Mouse (Mus musculus) ES-Bruce4 (cell line): ENCODE data around the gene Mapkap1. TPM values are rescaled to one million over a fixed set of nuclear protein-coding genes. Genes with fewer than 3 reads are reported as not detected.

Experiments used
- H3K27ac ChIP-seq: 2 replicates; pipeline ENCODE4 v1.5.1; 2012; ENCODE audit warnings: low read length, inconsistent platforms; ENCODE audit not compliant: insufficient read depth
- H3K27me3 ChIP-seq: 2 replicates; pipeline ENCODE4 v1.6.1; 2012; ENCODE audit warnings: mild to moderate bottlenecking, low read length, inconsistent platforms; ENCODE audit not compliant: control insufficient read depth, poor library complexity, insufficient read depth, severe bottlenecking
- H3K36me3 ChIP-seq: 2 replicates; pipeline ENCODE4 v1.6.1; 2012; ENCODE audit warnings: inconsistent platforms, mild to moderate bottlenecking, low read length, moderate library complexity; ENCODE audit not compliant: control insufficient read depth, poor library complexity, insufficient read depth, severe bottlenecking
- H3K4me1 ChIP-seq: one replicate; pipeline ENCODE4 v1.8.1; 2011; ENCODE audit warnings: low read length; ENCODE audit not compliant: control insufficient read depth, insufficient read depth
- H3K4me3 ChIP-seq: 2 replicates; pipeline ENCODE4 v1.5.1; 2011; ENCODE audit warnings: low read depth, mild to moderate bottlenecking, low read length
- H3K9ac ChIP-seq: 2 replicates; pipeline ENCODE4 v1.6.1; 2012; ENCODE audit warnings: low read depth, mild to moderate bottlenecking, inconsistent platforms; ENCODE audit not compliant: poor library complexity, severe bottlenecking
- H3K9me3 ChIP-seq: replicated peaks from 2 replicates; pipeline ENCODE4 v1.6.1; 2012; ENCODE audit warnings: mild to moderate bottlenecking, low read length, inconsistent platforms; ENCODE audit not compliant: control insufficient read depth, poor library complexity, insufficient read depth, severe bottlenecking
- CTCF ChIP-seq: IDR thresholded peaks from one replicate; pipeline ENCODE4 v1.8.1; 2011; ENCODE audit warnings: low read depth, low read length
- EP300 ChIP-seq: IDR thresholded peaks from 2 replicates; pipeline ENCODE4 v1.6.1; 2011; ENCODE audit warnings: low read depth, low read length; ENCODE audit not compliant: insufficient read depth
- POLR2A ChIP-seq: IDR thresholded peaks from one replicate; pipeline ENCODE4 v1.8.1; 2011; ENCODE audit warnings: low read length; ENCODE audit not compliant: insufficient read depth
- polyA plus RNA-seq: library from polyadenylated mRNA; stranded (reverse); fragments of >200 nt; gene quantifications from 2 replicates; pipeline ENCODE4 v1.2.4, GENCODE M21; 2011; ENCODE audit warnings: low read depth; ENCODE audit not compliant: missing spikeins, insufficient read depth, insufficient read length

Mapkap1 gene
- polyA plus RNA-seq, 1 experiment, result 48.1 TPM

DNA sequence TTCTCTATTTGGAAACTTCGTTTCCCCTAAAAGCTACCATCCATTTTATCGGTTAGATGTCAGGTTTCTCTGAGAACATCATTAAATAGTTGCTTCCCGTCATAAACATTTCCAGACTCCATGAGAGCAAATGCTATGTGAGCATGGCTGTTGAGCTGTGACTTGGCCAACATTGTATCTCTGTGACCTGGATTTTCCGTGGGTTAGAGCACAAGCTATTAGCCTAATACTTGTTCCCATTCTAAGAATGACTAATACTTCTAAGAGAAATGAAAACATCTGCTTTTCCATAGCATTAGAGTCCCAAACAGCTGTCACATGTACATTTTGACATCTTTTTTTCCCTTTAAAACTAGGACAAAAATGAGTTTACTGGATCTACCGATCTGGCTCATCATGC is 142.4 kb downstream of the Mapkap1 start:
- H3K27ac ChIP-seq, result no peak overlapping the region
- H3K9me3 ChIP-seq, result no peaks in the 10 kb centered on the region
- TF ChIP-seq POLR2A (no peak), EP300 (no peak), CTCF (no peak)
- H3K27me3 ChIP-seq, result no peaks in the 10 kb centered on the region
- no peaks in the 10 kb centered on the region for H3K4me1 ChIP-seq
- no peak overlapping the region for H3K4me3 ChIP-seq
- H3K9ac ChIP-seq, result no peak overlapping the region
- no peaks in the 10 kb centered on the region; the same call in 1 of the 2 replicates for H3K36me3 ChIP-seq

DNA sequence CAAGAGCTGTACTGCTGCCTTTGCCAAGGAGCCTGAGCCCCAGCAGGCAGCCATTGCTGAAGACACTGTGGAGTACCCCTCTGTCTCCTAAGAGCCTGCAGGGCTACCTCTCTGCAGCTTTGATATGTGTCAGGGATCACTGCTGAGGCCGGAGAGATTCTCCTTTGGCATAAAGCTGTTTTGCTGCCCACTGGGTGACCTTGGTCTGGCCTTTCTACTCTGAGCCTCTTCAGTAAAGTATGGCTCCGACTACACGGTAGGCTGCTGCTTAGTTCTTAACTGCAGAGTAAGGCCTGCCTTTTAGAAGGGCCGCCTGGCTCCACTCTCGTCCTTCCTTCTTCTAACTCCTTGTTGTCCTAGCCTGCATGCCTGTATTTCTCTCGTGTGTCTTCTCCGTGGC is 142.9 kb downstream of the Mapkap1 start:
- H3K4me1 ChIP-seq, result no peaks in the 10 kb centered on the region
- H3K27ac ChIP-seq, result no peak overlapping the region
- H3K4me3 ChIP-seq, result no peak overlapping the region
- no peak overlapping the region for H3K9ac ChIP-seq
- H3K27me3 ChIP-seq, result no peaks in the 10 kb centered on the region
- TF ChIP-seq POLR2A, result no peak
- no peak for TF ChIP-seq CTCF
- no peak for TF ChIP-seq EP300
- H3K36me3 ChIP-seq, result no peaks in the 10 kb centered on the region; the same call in 1 of the 2 replicates
- no peaks in the 10 kb centered on the region for H3K9me3 ChIP-seq

DNA sequence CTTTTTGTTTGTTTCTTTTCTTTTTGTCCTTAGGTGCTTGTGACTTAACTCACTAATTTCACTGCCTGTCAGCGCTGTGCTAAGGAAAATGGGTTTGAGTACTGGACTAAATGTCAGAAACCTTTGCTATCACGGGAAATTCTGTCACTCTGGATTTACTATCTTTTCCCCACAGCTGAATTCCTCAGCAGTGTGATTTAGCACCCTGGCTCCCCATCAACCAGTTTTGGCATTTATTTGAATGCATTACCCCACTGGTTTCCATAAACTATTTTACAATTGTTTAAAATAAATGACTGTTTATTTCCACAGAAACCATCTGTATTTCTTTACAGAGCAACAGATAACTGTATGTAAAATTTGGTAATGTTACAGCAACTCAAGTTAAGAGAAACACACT is 146.2 kb downstream of the Mapkap1 start:
- TF ChIP-seq CTCF, result no peak
- no peak for TF ChIP-seq POLR2A
- TF ChIP-seq EP300, result no peak
- Histone ChIP-seq H3K27me3 (no peaks in the 10 kb centered on the region), H3K9me3 (no peaks in the 10 kb centered on the region), H3K4me3 (no peak overlapping the region), H3K27ac (no peak overlapping the region), H3K4me1 (no peaks in the 10 kb centered on the region), H3K9ac (no peak overlapping the region), H3K36me3 (no peaks in the 10 kb centered on the region; the same call in 1 of the 2 replicates)

DNA sequence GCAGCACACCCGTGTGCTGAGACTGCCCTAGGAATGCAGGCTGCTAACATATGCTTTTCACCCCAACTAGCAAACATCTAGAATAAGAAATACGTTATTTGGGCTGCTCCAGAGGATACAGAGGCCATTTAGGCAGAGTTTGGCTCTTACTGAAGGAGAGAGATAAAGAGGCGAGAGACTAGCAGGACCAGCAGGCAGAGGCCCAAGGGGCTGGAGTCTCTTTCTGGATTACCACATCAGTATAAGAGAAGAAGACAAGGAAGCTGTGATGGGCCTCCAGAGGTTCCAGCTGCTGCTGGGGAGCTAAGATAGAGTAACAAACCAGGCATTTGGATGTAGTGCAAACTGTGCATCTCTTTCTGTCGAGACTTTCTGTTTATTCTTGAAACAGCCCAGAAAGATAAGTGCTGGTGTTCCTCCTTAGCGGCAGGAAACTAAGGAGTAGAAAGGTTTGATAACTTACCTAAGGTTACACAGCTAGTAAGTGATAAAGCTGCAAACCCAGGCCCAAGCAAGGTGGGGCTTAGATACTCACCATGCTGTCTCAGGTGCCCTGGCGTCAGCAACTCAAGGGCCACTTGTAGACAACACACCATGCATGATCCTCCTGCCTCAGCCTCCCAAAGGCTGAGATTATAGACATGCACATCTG is 147.1 kb downstream of the Mapkap1 start:
- Histone ChIP-seq H3K27ac (no peak overlapping the region), H3K9me3 (no peaks in the 10 kb centered on the region), H3K4me3 (no peak overlapping the region), H3K9ac (no peak overlapping the region), H3K27me3 (no peaks in the 10 kb centered on the region), H3K36me3 (no peaks in the 10 kb centered on the region; the same call in 1 of the 2 replicates), H3K4me1 (no peaks in the 10 kb centered on the region)
- no peak for TF ChIP-seq POLR2A
- no peak for TF ChIP-seq EP300
- TF ChIP-seq CTCF, result no peak

DNA sequence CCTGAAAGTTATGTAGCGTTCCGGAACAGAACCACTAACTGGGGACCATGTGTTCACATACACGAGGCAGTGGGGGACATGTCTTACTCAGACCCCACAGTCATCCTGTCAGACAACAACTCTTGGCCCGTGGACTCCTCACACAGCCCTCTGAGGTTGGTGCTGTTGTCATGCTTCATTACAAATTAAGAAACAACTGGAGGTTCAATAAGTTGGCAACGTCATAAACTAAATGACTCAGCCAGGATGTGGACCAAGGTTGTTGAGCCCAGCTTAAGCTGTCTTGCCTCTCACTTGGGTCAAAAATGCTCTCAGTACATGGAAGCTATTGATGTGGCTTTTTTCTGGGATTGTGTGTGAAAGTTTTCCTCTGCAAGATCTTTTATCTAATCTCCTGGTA is 153.6 kb downstream of the Mapkap1 start:
- no peak overlapping the region for H3K4me3 ChIP-seq
- H3K27ac ChIP-seq, result no peak overlapping the region
- no peaks in the 10 kb centered on the region for H3K27me3 ChIP-seq
- H3K9ac ChIP-seq, result no peak overlapping the region
- TF ChIP-seq EP300 (no peak), CTCF (no peak), POLR2A (no peak)
- no peaks in the 10 kb centered on the region for H3K9me3 ChIP-seq
- no peaks in the 10 kb centered on the region for H3K36me3 ChIP-seq
- no peaks in the 10 kb centered on the region for H3K4me1 ChIP-seq

DNA sequence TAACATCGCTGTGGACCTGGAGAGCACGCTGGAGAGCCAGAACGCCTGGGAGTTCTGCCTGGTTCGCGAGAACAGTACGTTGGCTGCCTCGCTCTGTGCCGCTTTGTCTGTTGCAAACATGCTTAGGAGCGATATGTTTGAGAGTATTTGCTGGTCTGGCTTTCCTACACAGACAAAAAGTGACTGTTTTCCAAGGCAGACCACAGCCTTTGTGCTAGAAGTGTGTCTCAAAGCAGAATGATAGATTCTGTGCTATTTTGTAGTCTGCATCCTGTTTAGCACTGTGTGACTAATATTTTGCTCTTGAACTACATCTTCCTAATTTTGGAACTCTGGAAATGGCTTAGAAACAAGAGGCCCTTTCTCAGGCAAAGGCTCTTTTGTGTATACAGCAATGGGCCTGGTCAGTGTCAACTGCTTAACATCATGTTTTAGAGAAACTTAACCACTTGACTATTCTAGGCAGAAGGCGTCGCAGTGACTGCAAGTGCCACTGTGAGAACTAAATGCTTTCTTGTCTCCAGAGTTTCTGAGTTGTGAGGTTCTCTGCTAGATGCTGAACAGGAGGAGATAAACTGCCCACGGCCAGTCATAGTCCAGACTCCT is 156.6 kb downstream of the Mapkap1 start:
- no peak overlapping the region for H3K27ac ChIP-seq

More for the DNA sequence above, 156.6 kb downstream of the Mapkap1 start:
- Histone ChIP-seq H3K4me3 (no peak overlapping the region), H3K36me3 (no peaks in the 10 kb centered on the region), H3K27me3 (no peaks in the 10 kb centered on the region), H3K4me1 (no peaks in the 10 kb centered on the region), H3K9me3 (no peaks in the 10 kb centered on the region), H3K9ac (no peak overlapping the region)
- no peak for TF ChIP-seq CTCF
- TF ChIP-seq POLR2A, result no peak
- no peak for TF ChIP-seq EP300
